24 mouse cellular contexts compared by ENCODE assay signal in the genomic region with DNA sequence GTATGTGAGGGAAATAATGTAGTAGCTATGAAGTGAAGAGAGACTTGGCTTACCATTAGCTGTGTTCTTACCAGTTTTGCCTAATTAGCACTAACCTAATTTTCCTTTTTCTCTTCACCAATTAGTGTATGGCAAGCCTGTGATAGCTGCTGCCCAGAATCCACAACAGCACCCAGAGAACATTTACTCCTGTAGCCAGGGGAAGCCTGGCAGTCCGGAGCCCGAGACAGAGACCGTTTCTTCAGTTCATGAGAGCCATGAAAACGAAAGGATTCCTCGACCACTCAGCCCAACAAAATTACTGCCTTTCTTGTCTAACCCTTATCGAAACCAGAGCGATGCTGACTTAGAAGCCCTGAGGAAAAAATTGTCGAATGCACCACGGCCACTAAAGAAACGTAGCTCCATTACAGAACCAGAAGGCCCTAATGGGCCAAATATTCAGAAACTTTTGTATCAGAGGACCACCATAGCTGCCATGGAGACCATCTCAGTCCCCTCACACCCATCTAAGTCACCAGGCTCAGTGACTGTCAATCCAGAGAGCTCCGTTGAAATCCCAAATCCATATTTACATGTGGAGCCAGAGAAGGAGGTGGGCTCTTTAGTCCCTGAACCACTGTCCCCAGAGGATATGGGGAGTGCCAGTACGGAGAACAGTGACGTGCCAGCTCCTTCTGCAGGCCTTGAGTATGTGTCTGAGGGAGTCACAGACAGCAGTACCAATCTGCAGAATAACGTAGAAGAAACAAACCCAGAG. TPM values are rescaled to one million over a fixed set of nuclear protein-coding genes. Genes with fewer than 3 reads are reported as not detected.
A peak's percentile ranks its signal among the peaks of the same experiment; 100 is the strongest.
DNase-seq lines count a peak whose midpoint lies in the region; ATAC-seq and TF ChIP-seq lines count a peak whose summit lies in the region.
"Had no signal": no experiment of that assay in that cellular context is flagged by ENCODE, and none has a peak within 500 bp of the region (broad histone marks: within the 10 kb centered on the region; RNA-seq: fewer than 3 reads in every experiment).

No protein-coding gene starts in this region.

- no peak for ATAC-seq in forebrain, postnatal 0 days
- ATAC-seq: CD4-positive, CD25-positive, alpha-beta regulatory T cell, adult 4 months; forebrain, embryonic 13.5 days; forebrain, embryonic 15.5 days had no signal

- TF ChIP-seq CTCF in left cerebral cortex, adult 2 months (IDR thresholded peaks at IDR 0.05) = no peak
- no peak for TF ChIP-seq CTCF in olfactory bulb, adult 2 months (IDR thresholded peaks at IDR 0.05; ENCODE audit: insufficient read depth, low read depth, low read length)
- no peak for TF ChIP-seq CTCF in forebrain, postnatal 0 days (IDR thresholded peaks at IDR 0.05; ENCODE audit: low read depth)

- peak overlapping the region; percentile 40; the same call in 1 of the 2 replicates for H3K27ac ChIP-seq in left cerebral cortex, adult 2 months
- H3K27ac ChIP-seq in olfactory bulb, adult 2 months (ENCODE audit: insufficient read depth, low read depth, low read length) = 0 out of 2 replicates have a peak overlapping the region, but pooled peaks have one; percentile 44
- H3K27ac ChIP-seq in forebrain, postnatal 0 days (ENCODE audit: low read depth, low read length) = no peak overlapping the region
- H3K27ac ChIP-seq: embryonic facial prominence, embryonic 10.5 days; embryonic facial prominence, embryonic 12.5 days; forebrain, embryonic 13.5 days; forebrain, embryonic 15.5 days had no signal

- no peak overlapping the region for H3K9ac ChIP-seq in forebrain, postnatal 0 days
- H3K9ac ChIP-seq: embryonic facial prominence, embryonic 12.5 days; forebrain, embryonic 13.5 days; forebrain, embryonic 15.5 days had no signal

- H3K4me1 ChIP-seq in olfactory bulb, adult 2 months (ENCODE audit: control insufficient read depth, insufficient read depth, low read length) = peaks cover 2% of the 10 kb centered on the region; the same call in 1 of the 2 replicates
- H3K4me1 ChIP-seq in forebrain, postnatal 0 days (ENCODE audit: insufficient read depth) = no peaks in the 10 kb centered on the region
- H3K4me1 ChIP-seq: embryonic facial prominence, embryonic 10.5 days; embryonic facial prominence, embryonic 12.5 days; forebrain, embryonic 13.5 days; forebrain, embryonic 15.5 days had no signal

- TF ChIP-seq POLR2A in olfactory bulb, adult 2 months (IDR thresholded peaks at IDR 0.05; ENCODE audit: insufficient read depth, low read depth, low read length) = no peak

- H3K9me3 ChIP-seq in forebrain, postnatal 0 days (ENCODE audit: low read length) = no peaks in the 10 kb centered on the region
- H3K9me3 ChIP-seq: embryonic facial prominence, embryonic 10.5 days; embryonic facial prominence, embryonic 12.5 days; forebrain, embryonic 13.5 days; forebrain, embryonic 15.5 days; G1E had no signal

- WGBS in olfactory bulb, adult 2 months = 61% methylated on average over 14 of the region's 14 CpGs
- WGBS in forebrain, postnatal 0 days = 90% methylated on average over 14 of the region's 14 CpGs

- intact Hi-C loops in left cerebral cortex, adult 2 months (cut with DNase I) = no loop called here
- intact Hi-C loops in left cerebral cortex, postnatal 36 days (cut with DNase I) = no loop called here

- H3K36me3 ChIP-seq in forebrain, postnatal 0 days (ENCODE audit: insufficient read depth) = peaks cover 57% of the 10 kb centered on the region

- peak; percentile 80 for DNase-seq in heart, adult 11 months
- DNase-seq in heart, postnatal 4 days = no peak
- no peak for DNase-seq in left cerebral cortex, adult 2 months (ENCODE audit: extremely low spot score in 1 of 2, low spot score in 2 of 2)
- DNase-seq in left cerebral cortex, postnatal 36 days (ENCODE audit: low spot score in 2 of 2) = no peak
- peak; percentile 15 for DNase-seq in MN1 (ENCODE audit: low spot score)
- no peak for DNase-seq in forebrain, postnatal 0 days
- DNase-seq: adrenal gland, adult 2 months; adrenal gland, postnatal 10 days; adrenal gland, postnatal 25 days; B cell, adult 2 months; cerebellum, adult 11 months; cerebellum, adult 18-20 months; cerebellum, adult 8-10 months; cerebellum, adult 9-11 months; cerebellum, postnatal 14 days; cerebellum, postnatal 36 days had no signal

- H3K4me3 ChIP-seq in left cerebral cortex, adult 2 months = no peak overlapping the region
- no peak overlapping the region for H3K4me3 ChIP-seq in olfactory bulb, adult 2 months (ENCODE audit: insufficient read depth, low read depth, low read length)
- H3K4me3 ChIP-seq in forebrain, postnatal 0 days (ENCODE audit: low read depth, low read length) = no peak overlapping the region
- H3K4me3 ChIP-seq: embryonic facial prominence, embryonic 10.5 days; embryonic facial prominence, embryonic 12.5 days; forebrain, embryonic 13.5 days; forebrain, embryonic 15.5 days had no signal

- H3K27me3 ChIP-seq in forebrain, postnatal 0 days (ENCODE audit: insufficient read depth, low read length) = no peaks in the 10 kb centered on the region
- H3K27me3 ChIP-seq: CH12.LX; embryonic facial prominence, embryonic 12.5 days; forebrain, embryonic 13.5 days; forebrain, embryonic 15.5 days had no signal

- no peak overlapping the region for H3K4me2 ChIP-seq in forebrain, postnatal 0 days (ENCODE audit: low read depth)
- H3K4me2 ChIP-seq: embryonic facial prominence, embryonic 12.5 days; forebrain, embryonic 13.5 days; forebrain, embryonic 15.5 days had no signal

RNA-seq across cellular contexts. Expression of gene Trp53bp2, which starts 39.5 kb away (rescaled TPM):
- total RNA-seq in heart, postnatal 4 days (2021) = 10 to 100 TPM; 20.4 to 20.5 TPM
- 10 to 100 TPM; 20.4 to 22.6 TPM for total RNA-seq in left cerebral cortex, adult 2 months (2021)
- 10 to 100 TPM; 21.9 to 23.4 TPM for total RNA-seq in left cerebral cortex, postnatal 36 days (2021)
- not detected in 2 replicates for polyA plus RNA-seq in olfactory bulb, adult 2 months (2012; ENCODE audit: insufficient read depth, insufficient read length, low replicate concordance, missing spikeins)
- total RNA-seq in forebrain, postnatal 0 days (2014; rRNA removed) = 18.8 and 27.3 TPM in 2 replicates
- polyA plus RNA-seq in forebrain, postnatal 0 days (2015; fragmentation: Nextera tagmentation; extraction: Ambion mirVana) = 11.9 and 13.7 TPM in 2 replicates

Comparison
In these comparisons a context has a peak if more than half of its experiments do, and no peak if none do; other contexts are left out.
1. DNase-seq: peak in heart, adult 11 months (single experiment) and MN1 (single experiment); none in heart, postnatal 4 days (single experiment), left cerebral cortex, adult 2 months (0 of 2), left cerebral cortex, postnatal 36 days (0 of 2) and forebrain, postnatal 0 days (single experiment).